Mouse (Mus musculus) small intestine, adult 2 months (tissue): Measurements from ENCODE around the gene Alyref2.

Experiments
- CTCF ChIP-seq: fragments of 200-500 bp; IDR thresholded peaks from 2 replicates; pipeline ENCODE4 v1.5.1; 2012; ENCODE audit warnings: low read depth, mild to moderate bottlenecking, control low read depth, inconsistent platforms, low read length, moderate library complexity, mixed read lengths; ENCODE audit not compliant: insufficient replicate concordance, insufficient read length; ENCODE audit errors: extremely low read depth
- POLR2A ChIP-seq: fragments of 200-500 bp; IDR thresholded peaks from 2 replicates; pipeline ENCODE4 v1.6.1; 2012; ENCODE audit warnings: low read depth, mild to moderate bottlenecking, control low read depth, inconsistent platforms, low read length, moderate library complexity

- TF ChIP-seq POLR2A, result no peak
- no peak for TF ChIP-seq CTCF
These were observed 1.3 kb downstream of the Alyref2 start for GRCm38 (mm10) chr1:171504586-171504985.
